Mouse (Mus musculus): ENCODE data around the gene Itgb1bp1.

GRCm38 (mm10) chr12:21205799-21206198, 80.3 kb downstream of the Itgb1bp1 start:
- TF ChIP-seq CTCF (IDR thresholded peaks at IDR 0.05; ENCODE audit: borderline replicate concordance, extremely low read depth, insufficient read depth, insufficient read length): no peak
- TF ChIP-seq POLR2A (IDR thresholded peaks at IDR 0.05; ENCODE audit: borderline replicate concordance, extremely low read depth, insufficient read depth, insufficient read length, poor library complexity, severe bottlenecking): no peak

Data from brain, embryonic 14.5 days (tissue).